Mouse (Mus musculus) forebrain, embryonic 10.5 days (tissue): ENCODE measurements around the gene Prkx. TPM values are rescaled to one million over a fixed set of nuclear protein-coding genes. Genes with fewer than 3 reads are reported as not detected.

ENCODE experiments used
- DNase-seq: peaks from one replicate; pipeline ENCODE4 v3.0.0-alpha.2; 2017; ENCODE audit warnings: low spot score; ENCODE audit errors: extremely low spot score
- H3K27ac ChIP-seq: fragments of 300-500 bp; sonication (generic); 2 replicates; pipeline ENCODE4 v1.5.1; 2016; ENCODE audit warnings: mild to moderate bottlenecking
- H3K27me3 ChIP-seq: fragments of 300-500 bp; sonication (generic); 2 replicates; pipeline ENCODE4 v1.6.1; 2016; ENCODE audit warnings: mild to moderate bottlenecking; ENCODE audit not compliant: poor library complexity, severe bottlenecking
- H3K36me3 ChIP-seq: fragments of 300-500 bp; sonication (generic); replicated peaks from 2 replicates; pipeline ENCODE4 v1.6.1; 2016; ENCODE audit warnings: mild to moderate bottlenecking, moderate library complexity
- H3K4me1 ChIP-seq: fragments of 300-500 bp; sonication (generic); 2 replicates; pipeline ENCODE4 v1.6.1; 2016
- H3K4me3 ChIP-seq: fragments of 300-500 bp; sonication (generic); 2 replicates; pipeline ENCODE4 v1.5.1; 2016; ENCODE audit warnings: mild to moderate bottlenecking, moderate library complexity
- H3K9me3 ChIP-seq: fragments of 300-500 bp; sonication (generic); 2 replicates; pipeline ENCODE4 v1.6.1; 2016; ENCODE audit warnings: mild to moderate bottlenecking, moderate library complexity
- WGBS: fragments of 180-500 bp; shearing (Covaris S2); methylation state at CpG from one replicate; pipeline ENCODE4 v1.1.7; 2016; 5-methylcytosine and 5-hydroxymethylcytosine counted together
- polyA plus RNA-seq: library from polyadenylated mRNA; unstranded; fragments of >200 nt; fragmentation: Nextera tagmentation; extraction: Ambion mirVana; gene quantifications from 2 replicates; pipeline ENCODE4 v1.2.1, GENCODE M21; 2016

Prkx gene
- polyA plus RNA-seq: 11.1 TPM in 2 replicates

DNA sequence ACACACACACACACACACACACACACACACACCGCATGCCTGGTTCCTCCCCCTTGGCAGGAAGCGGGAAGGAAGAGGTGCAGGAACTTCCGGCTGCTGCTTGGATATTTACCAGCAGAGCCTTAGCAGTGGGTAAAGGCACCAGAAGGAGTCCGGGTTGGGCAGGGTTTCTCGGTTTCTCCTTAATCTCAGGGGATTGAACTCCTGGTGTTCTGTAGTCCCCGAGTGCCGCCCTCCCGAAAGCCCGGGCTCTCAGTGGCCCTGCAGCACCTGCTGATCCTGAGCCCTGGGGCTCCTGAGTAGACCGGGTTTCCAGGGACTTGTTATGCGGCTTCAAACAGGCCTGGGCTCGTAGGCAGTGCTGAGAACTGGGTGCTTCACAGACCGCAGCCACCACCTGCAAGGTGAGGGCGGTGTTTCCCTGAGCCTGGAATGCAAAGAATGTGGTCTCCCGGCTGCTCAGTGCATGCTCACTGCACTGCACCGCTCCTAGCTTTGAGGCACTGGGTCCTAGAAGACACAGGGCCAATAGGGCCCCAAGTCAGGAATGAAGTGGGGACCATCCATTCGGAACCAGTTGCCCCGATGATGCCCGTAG is at the start of gene Prkx:
Gene Prkx, minus strand, starts transcription at position 41 of the 598 bp plus-strand sequence.
- Histone ChIP-seq H3K27ac (peak within 1 kb of the TSS; percentile 84), H3K4me1 (peaks cover 10% of the 10 kb centered on the region), H3K9me3 (0 out of 2 replicates have a peak, but pooled peaks cover 4% of the 10 kb centered on the region), H3K4me3 (peak within 1 kb of the TSS; percentile 65), H3K27me3 (no peaks in the 10 kb centered on the region), H3K36me3 (no peaks in the 10 kb centered on the region)
- 24% methylated on average over 18 of the region's 19 CpGs for WGBS
- peak; percentile 67 for DNase-seq

DNA sequence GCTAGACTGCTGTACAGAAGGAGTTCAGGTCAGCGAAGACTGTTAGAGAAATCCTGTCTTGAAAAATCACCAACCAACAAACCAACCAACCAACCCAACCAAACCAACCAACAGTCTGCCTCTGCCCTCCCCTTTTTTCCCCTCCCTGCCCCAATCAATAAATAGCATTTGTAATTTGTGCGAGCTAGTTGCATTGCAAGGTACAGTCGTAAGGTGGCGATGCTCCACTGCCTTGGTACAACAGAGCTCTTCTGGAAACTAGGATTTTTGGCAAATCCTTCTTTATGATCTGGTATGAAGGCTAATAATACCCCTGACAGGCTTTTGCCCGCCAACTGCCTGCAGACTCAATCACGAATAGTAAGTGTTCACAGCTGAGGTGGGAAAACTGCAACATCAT is 16.0 kb upstream of the Prkx start:
- H3K27ac ChIP-seq: no peak overlapping the region
- no peak for DNase-seq
- H3K4me1 ChIP-seq: no peaks in the 10 kb centered on the region
- WGBS: 58% methylated on average over 6 of the region's 6 CpGs
- H3K9me3 ChIP-seq: no peaks in the 10 kb centered on the region
- no peaks in the 10 kb centered on the region for H3K36me3 ChIP-seq
- no peaks in the 10 kb centered on the region for H3K27me3 ChIP-seq
- no peak overlapping the region for H3K4me3 ChIP-seq

GRCm38 (mm10) chrX:77810608-77811206 is 14.6 kb upstream of the Prkx start:
- H3K4me3 ChIP-seq: peak overlapping the region; percentile 48
- no peaks in the 10 kb centered on the region for H3K4me1 ChIP-seq
- H3K27me3 ChIP-seq: no peaks in the 10 kb centered on the region
- H3K9me3 ChIP-seq: no peaks in the 10 kb centered on the region
- 16% methylated on average over 17 of the region's 17 CpGs for WGBS
- DNase-seq: peak; percentile 56
- no peaks in the 10 kb centered on the region for H3K36me3 ChIP-seq
- peak overlapping the region; percentile 73 for H3K27ac ChIP-seq

- Histone ChIP-seq H3K27ac (no peak overlapping the region), H3K4me3 (no peak overlapping the region), H3K27me3 (no peaks in the 10 kb centered on the region), H3K9me3 (no peaks in the 10 kb centered on the region), H3K4me1 (no peaks in the 10 kb centered on the region), H3K36me3 (no peaks in the 10 kb centered on the region)
- 23% methylated on average over 2 of the region's 2 CpGs for WGBS
- DNase-seq: no peak
Observed at GRCm38 (mm10) chrX:77808602-77809001, 12.5 kb upstream of the Prkx start.

DNA sequence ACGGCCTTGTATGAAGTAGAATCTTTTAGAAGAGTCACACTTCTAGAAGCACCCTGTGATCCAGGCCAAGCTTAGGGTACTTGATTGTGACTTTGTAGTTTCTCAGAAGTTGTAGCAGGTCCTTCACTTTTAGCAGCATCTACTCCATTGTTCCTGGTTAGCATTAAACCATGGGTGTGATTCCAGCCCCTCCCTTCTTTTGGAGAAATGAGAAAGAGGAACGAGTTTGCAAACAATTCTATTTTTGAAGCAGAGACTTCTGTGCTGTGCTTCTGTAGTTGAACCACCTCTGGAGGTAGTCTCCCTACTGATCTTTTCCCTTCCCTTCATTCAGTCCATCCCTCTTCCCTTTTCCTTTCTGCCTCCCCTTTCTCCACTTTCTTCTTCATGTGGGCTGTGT is 6.2 kb upstream of the Prkx start:
- 78% methylated on average over 2 of the region's 2 CpGs for WGBS

GRCm38 (mm10) chrX:77801543-77801942 is 5.5 kb upstream of the Prkx start:
- peaks cover 1% of the 10 kb centered on the region for H3K4me1 ChIP-seq
- no peaks in the 10 kb centered on the region for H3K36me3 ChIP-seq
- H3K27me3 ChIP-seq: no peaks in the 10 kb centered on the region
- no peak for DNase-seq
- H3K9me3 ChIP-seq: no peaks in the 10 kb centered on the region
- WGBS: 68% methylated on average over 1 of the region's 1 CpGs
- no peak overlapping the region for H3K27ac ChIP-seq
- no peak overlapping the region for H3K4me3 ChIP-seq

More for the DNA sequence above, 6.2 kb upstream of the Prkx start:
- no peaks in the 10 kb centered on the region for H3K4me1 ChIP-seq
- no peak overlapping the region for H3K27ac ChIP-seq
- no peaks in the 10 kb centered on the region for H3K27me3 ChIP-seq
- H3K36me3 ChIP-seq: no peaks in the 10 kb centered on the region
- H3K9me3 ChIP-seq: no peaks in the 10 kb centered on the region
- no peak overlapping the region for H3K4me3 ChIP-seq
- no peak for DNase-seq

GRCm38 (mm10) chrX:77799554-77799953 is 3.5 kb upstream of the Prkx start:
- Histone ChIP-seq H3K36me3 (no peaks in the 10 kb centered on the region), H3K4me1 (peaks cover 6% of the 10 kb centered on the region), H3K9me3 (0 out of 2 replicates have a peak, but pooled peaks cover 4% of the 10 kb centered on the region), H3K27me3 (no peaks in the 10 kb centered on the region), H3K27ac (no peak overlapping the region), H3K4me3 (no peak overlapping the region)
- WGBS: 81% methylated on average over 3 of the region's 3 CpGs
- no peak for DNase-seq

GRCm38 (mm10) chrX:77797801-77798200 is 1.7 kb upstream of the Prkx start:
- Histone ChIP-seq H3K36me3 (no peaks in the 10 kb centered on the region), H3K4me1 (peaks cover 10% of the 10 kb centered on the region), H3K4me3 (no peak overlapping the region), H3K9me3 (0 out of 2 replicates have a peak, but pooled peaks cover 4% of the 10 kb centered on the region), H3K27me3 (no peaks in the 10 kb centered on the region), H3K27ac (no peak overlapping the region)
- no peak for DNase-seq

GRCm38 (mm10) chrX:77796916-77797315 is 838 bp upstream of the Prkx start:
- no peaks in the 10 kb centered on the region for H3K27me3 ChIP-seq
- 64% methylated on average over 1 of the region's 1 CpGs for WGBS
- H3K4me1 ChIP-seq: peaks cover 10% of the 10 kb centered on the region
- H3K9me3 ChIP-seq: 0 out of 2 replicates have a peak, but pooled peaks cover 4% of the 10 kb centered on the region
- H3K4me3 ChIP-seq: peak overlapping the region; percentile 65; the same call in 1 of the 2 replicates
- H3K27ac ChIP-seq: no peak overlapping the region
- DNase-seq: no peak
- H3K36me3 ChIP-seq: no peaks in the 10 kb centered on the region

- 23% methylated on average over 28 of the region's 30 CpGs for WGBS
- peak overlapping the region; percentile 65 for H3K4me3 ChIP-seq
- peak overlapping the region; percentile 84 for H3K27ac ChIP-seq
- no peaks in the 10 kb centered on the region for H3K27me3 ChIP-seq
- 0 out of 2 replicates have a peak, but pooled peaks cover 4% of the 10 kb centered on the region for H3K9me3 ChIP-seq
- peak; percentile 79 for DNase-seq
- no peaks in the 10 kb centered on the region for H3K36me3 ChIP-seq
- H3K4me1 ChIP-seq: peaks cover 10% of the 10 kb centered on the region
Observed at GRCm38 (mm10) chrX:77795858-77796174, 262 bp downstream of the Prkx start.

- Histone ChIP-seq H3K27ac (peak overlapping the region; percentile 84), H3K9me3 (0 out of 2 replicates have a peak, but pooled peaks cover 4% of the 10 kb centered on the region), H3K27me3 (no peaks in the 10 kb centered on the region), H3K4me1 (peaks cover 10% of the 10 kb centered on the region), H3K4me3 (peak overlapping the region; percentile 65), H3K36me3 (no peaks in the 10 kb centered on the region)
- WGBS: 18% methylated on average over 61 of the region's 61 CpGs
- DNase-seq: no peak
Observed at GRCm38 (mm10) chrX:77794962-77795857, 868 bp downstream of the Prkx start.

DNA sequence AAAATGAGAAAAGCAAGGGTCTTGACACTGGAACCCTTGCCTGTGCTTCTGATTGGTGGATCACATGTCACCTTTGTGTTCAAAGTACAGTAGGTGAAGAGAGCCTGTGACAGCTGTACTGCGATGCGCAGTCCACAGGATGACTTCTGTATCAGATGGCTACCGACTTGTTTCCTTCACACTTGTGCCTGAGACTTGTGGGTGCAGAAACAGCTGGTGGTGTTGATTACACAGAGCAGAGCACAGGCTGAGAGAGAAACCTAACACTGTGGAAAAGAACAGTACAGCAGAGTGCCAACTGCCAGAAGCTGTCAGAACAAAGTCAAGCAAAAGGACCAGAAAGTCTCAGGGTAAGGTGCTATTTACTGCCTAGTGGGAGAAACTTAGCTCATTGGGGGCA is 7.4 kb downstream of the Prkx start:
- peaks cover 10% of the 10 kb centered on the region for H3K36me3 ChIP-seq
- no peaks in the 10 kb centered on the region for H3K9me3 ChIP-seq
- H3K27me3 ChIP-seq: no peaks in the 10 kb centered on the region
- no peaks in the 10 kb centered on the region for H3K4me1 ChIP-seq
- no peak for DNase-seq
- H3K27ac ChIP-seq: no peak overlapping the region
- no peak overlapping the region for H3K4me3 ChIP-seq
- 94% methylated on average over 3 of the region's 3 CpGs for WGBS

- no peak for DNase-seq
- Histone ChIP-seq H3K27ac (no peak overlapping the region), H3K4me3 (no peak overlapping the region), H3K4me1 (no peaks in the 10 kb centered on the region), H3K9me3 (no peaks in the 10 kb centered on the region), H3K36me3 (peaks cover 21% of the 10 kb centered on the region), H3K27me3 (no peaks in the 10 kb centered on the region)
Observed at GRCm38 (mm10) chrX:77786354-77786753, 9.7 kb downstream of the Prkx start.
